9 mouse cellular contexts compared by ENCODE assay signal in genomic region chr13:45906438-45907166, GRCm38 (mm10). TPM values are rescaled to one million over a fixed set of nuclear protein-coding genes. Genes with fewer than 3 reads are reported as not detected.
A peak's percentile ranks its signal among the peaks of the same experiment; 100 is the strongest.
DNase-seq lines count a peak whose midpoint lies in the region; ATAC-seq and TF ChIP-seq lines count a peak whose summit lies in the region.
"Had no signal": no experiment of that assay in that cellular context is flagged by ENCODE, and none has a peak within 500 bp of the region (broad histone marks: within the 10 kb centered on the region; RNA-seq: fewer than 3 reads in every experiment).

No protein-coding gene starts in this region.

- peaks cover 4% of the 10 kb centered on the region; the same call in 1 of the 2 replicates for H3K4me1 ChIP-seq in intestine, postnatal 0 days (replicated peaks; ENCODE audit: control insufficient read depth, insufficient read depth, low read length)
- peaks cover 13% of the 10 kb centered on the region; the same call in 1 of the 2 replicates for H3K4me1 ChIP-seq in intestine, embryonic 16.5 days (ENCODE audit: control insufficient read depth, insufficient read depth, low read length)
- peaks cover 67% of the 10 kb centered on the region for H3K4me1 ChIP-seq in liver, embryonic 15.5 days (replicated peaks)
- 0 out of 2 replicates have a peak, but pooled peaks cover 2% of the 10 kb centered on the region for H3K4me1 ChIP-seq in forebrain, embryonic 14.5 days (ENCODE audit: control insufficient read depth, insufficient read depth, low read length)

- H3K9ac ChIP-seq in intestine, postnatal 0 days (ENCODE audit: low read depth, low read length): no peak overlapping the region
- H3K9ac ChIP-seq in intestine, embryonic 16.5 days (ENCODE audit: low read depth, low read length): no peak overlapping the region
- no peak overlapping the region for H3K9ac ChIP-seq in liver, embryonic 15.5 days
- no peak overlapping the region for H3K9ac ChIP-seq in forebrain, embryonic 14.5 days (ENCODE audit: low read length)

- H3K9me3 ChIP-seq in intestine, postnatal 0 days (ENCODE audit: control insufficient read depth): no peaks in the 10 kb centered on the region
- no peaks in the 10 kb centered on the region for H3K9me3 ChIP-seq in intestine, embryonic 16.5 days (ENCODE audit: control insufficient read depth, low read length)
- H3K9me3 ChIP-seq in liver, embryonic 15.5 days (replicated peaks): no peaks in the 10 kb centered on the region
- no peaks in the 10 kb centered on the region for H3K9me3 ChIP-seq in forebrain, embryonic 14.5 days (replicated peaks; ENCODE audit: control insufficient read depth, low read length)

- H3K4me3 ChIP-seq in intestine, postnatal 0 days (ENCODE audit: low read depth, low read length): no peak overlapping the region
- H3K4me3 ChIP-seq in intestine, embryonic 16.5 days (ENCODE audit: low read length): no peak overlapping the region
- no peak overlapping the region for H3K4me3 ChIP-seq in liver, embryonic 15.5 days (replicated peaks)
- H3K4me3 ChIP-seq in forebrain, embryonic 14.5 days (ENCODE audit: low read depth, low read length): no peak overlapping the region

- no peaks in the 10 kb centered on the region; the same call in 1 of the 2 replicates for H3K36me3 ChIP-seq in intestine, postnatal 0 days (ENCODE audit: control insufficient read depth, insufficient read depth)
- no peaks in the 10 kb centered on the region for H3K36me3 ChIP-seq in intestine, embryonic 16.5 days (ENCODE audit: control insufficient read depth, insufficient read depth, low read length)
- no peaks in the 10 kb centered on the region for H3K36me3 ChIP-seq in liver, embryonic 15.5 days (replicated peaks)
- H3K36me3 ChIP-seq in forebrain, embryonic 14.5 days (ENCODE audit: control insufficient read depth, insufficient read depth, low read length): no peaks in the 10 kb centered on the region

- H3K27ac ChIP-seq in intestine, postnatal 0 days (ENCODE audit: low read depth, low read length): no peak overlapping the region
- no peak overlapping the region for H3K27ac ChIP-seq in intestine, embryonic 16.5 days (ENCODE audit: low read length)
- H3K27ac ChIP-seq in liver, embryonic 15.5 days (replicated peaks): 0 out of 2 replicates have a peak overlapping the region, but pooled peaks have one; percentile 34
- H3K27ac ChIP-seq in forebrain, embryonic 14.5 days (ENCODE audit: low read depth, low read length): no peak overlapping the region

- ATAC-seq in intestine, postnatal 0 days: peak; percentile 36; the same call in 1 of the 2 replicates
- ATAC-seq in intestine, embryonic 16.5 days: no peak
- peak; percentile 64 for ATAC-seq in activated CD4-positive, CD25-positive, alpha-beta regulatory T cell, adult 4 months
- no peak for ATAC-seq in liver, embryonic 15.5 days (ENCODE audit: insufficient read depth)
- no peak for ATAC-seq in forebrain, embryonic 14.5 days

- 48% methylated on average over 10 of the region's 10 CpGs for WGBS in intestine, postnatal 0 days
- 56% methylated on average over 10 of the region's 10 CpGs for WGBS in intestine, embryonic 16.5 days
- WGBS in liver, embryonic 15.5 days (ENCODE audit: insufficient replicate concordance): 55% methylated on average over 10 of the region's 10 CpGs
- 75% methylated on average over 10 of the region's 10 CpGs for WGBS in forebrain, embryonic 14.5 days

- H3K4me2 ChIP-seq in intestine, postnatal 0 days (replicated peaks; ENCODE audit: low read depth): peak overlapping the region; percentile 24; the same call in 1 of the 2 replicates
- H3K4me2 ChIP-seq in intestine, embryonic 16.5 days (ENCODE audit: low read depth, low read length): no peak overlapping the region
- H3K4me2 ChIP-seq in liver, embryonic 15.5 days: peak overlapping the region; percentile 39
- no peak overlapping the region for H3K4me2 ChIP-seq in forebrain, embryonic 14.5 days (ENCODE audit: low read length)

- DNase-seq in B cell, adult 2 months: peak; percentile 51 to 59
- DNase-seq in forebrain, embryonic 14.5 days (ENCODE audit: low spot score): no peak
- no peak for DNase-seq in embryo, embryonic 9.5 days (ENCODE audit: extremely low spot score)
- DNase-seq in right cerebral cortex, postnatal 4 days: no peak
- DNase-seq: embryo, embryonic 11 days had no signal

- H3K27me3 ChIP-seq in intestine, postnatal 0 days (replicated peaks; ENCODE audit: control insufficient read depth, insufficient read depth, low read length): no peaks in the 10 kb centered on the region
- H3K27me3 ChIP-seq in intestine, embryonic 16.5 days (replicated peaks; ENCODE audit: control insufficient read depth, insufficient read depth, low read length): no peaks in the 10 kb centered on the region
- H3K27me3 ChIP-seq in liver, embryonic 15.5 days: no peaks in the 10 kb centered on the region
- no peaks in the 10 kb centered on the region for H3K27me3 ChIP-seq in forebrain, embryonic 14.5 days (replicated peaks; ENCODE audit: control insufficient read depth, insufficient read depth, low read length)

- TF ChIP-seq CTCF in intestine, postnatal 0 days (IDR thresholded peaks at IDR 0.05; ENCODE audit: low read depth): no peak

RNA-seq across cellular contexts. Expression of gene Atxn1, which starts 58.2 kb away (rescaled TPM):
- polyA plus RNA-seq in intestine, postnatal 0 days (2015; fragmentation: Nextera tagmentation; extraction: Ambion mirVana): 6.1 and 9.4 TPM in 2 replicates
- polyA plus RNA-seq in intestine, embryonic 16.5 days (2015; fragmentation: Nextera tagmentation; extraction: Ambion mirVana): 5.0 and 5.3 TPM in 2 replicates
- polyA plus RNA-seq in activated CD4-positive, CD25-positive, alpha-beta regulatory T cell, adult 4 months (2017; shearing (Covaris generic)): 10 to 100 TPM; 28.1 to 32.9 TPM
- 2.3 and 2.6 TPM in 2 replicates for polyA plus RNA-seq in liver, embryonic 15.5 days (2015; fragmentation: Nextera tagmentation; extraction: Ambion mirVana)
- 4.3 and 6.6 TPM in 2 replicates for polyA plus RNA-seq in forebrain, embryonic 14.5 days (2014; fragmentation: Nextera tagmentation; extraction: Ambion mirVana)

Comparison
In these comparisons a context has a peak if more than half of its experiments do, and no peak if none do; other contexts are left out.
1. ATAC-seq: peak in intestine, postnatal 0 days (single experiment) and activated CD4-positive, CD25-positive, alpha-beta regulatory T cell, adult 4 months (single experiment); none in intestine, embryonic 16.5 days (single experiment), liver, embryonic 15.5 days (single experiment) and forebrain, embryonic 14.5 days (single experiment).
2. H3K4me2 ChIP-seq: peak in intestine, postnatal 0 days (single experiment) and liver, embryonic 15.5 days (single experiment); none in intestine, embryonic 16.5 days (single experiment) and forebrain, embryonic 14.5 days (single experiment).
3. DNase-seq: peak in B cell, adult 2 months (2 of 2); none in forebrain, embryonic 14.5 days (single experiment), embryo, embryonic 9.5 days (single experiment) and right cerebral cortex, postnatal 4 days (single experiment).